In genomic region chr13:109568638-109569468, GRCm38 (mm10) we compare ENCODE assay signal across 23 mouse cellular contexts.
A peak's percentile ranks its signal among the peaks of the same experiment; 100 is the strongest.
DNase-seq lines count a peak whose midpoint lies in the region; ATAC-seq and TF ChIP-seq lines count a peak whose summit lies in the region.
"Had no signal": no experiment of that assay in that cellular context is flagged by ENCODE, and none has a peak within 500 bp of the region (broad histone marks: within the 10 kb centered on the region; RNA-seq: fewer than 3 reads in every experiment).

No protein-coding gene starts in this region.

- peak; percentile 64 for DNase-seq in midbrain, embryonic 11.5 days (ENCODE audit: low spot score, missing footprints)
- DNase-seq in midbrain, postnatal 0 days (ENCODE audit: low spot score): no peak
- DNase-seq in hindbrain, postnatal 0 days (ENCODE audit: low spot score): no peak
- no peak for DNase-seq in adrenal gland, postnatal 36 days
- no peak for DNase-seq in Muller cell, postnatal 12 days (ENCODE audit: inconsistent ontology term)
- DNase-seq: adrenal gland, adult 2 months; cerebellum, postnatal 14 days; embryo, embryonic 11 days; gastrocnemius, adult 2 months; heart, adult 11 months; kidney, adult 9 months; kidney, postnatal 25 days; layer of hippocampus, adult 9-11 months; liver, embryonic 13.5 days; lung, embryonic 14.5 days; lung, postnatal 36 days; thymus, postnatal 36 days had no signal

- H3K4me3 ChIP-seq in midbrain, embryonic 11.5 days (ENCODE audit: low read depth, low read length): no peak overlapping the region
- no peak overlapping the region for H3K4me3 ChIP-seq in midbrain, postnatal 0 days (ENCODE audit: low read depth, low read length)
- peak overlapping the region; percentile 38 for H3K4me3 ChIP-seq in cortical plate, adult 2 months (ENCODE audit: insufficient read depth, low read length)
- H3K4me3 ChIP-seq in forebrain, embryonic 16.5 days (replicated peaks; ENCODE audit: low read length): no peak overlapping the region
- H3K4me3 ChIP-seq in hindbrain, postnatal 0 days (ENCODE audit: low read length): no peak overlapping the region
- H3K4me3 ChIP-seq: embryonic facial prominence, embryonic 15.5 days; gastrocnemius, adult 2 months; heart, embryonic 13.5 days; limb, embryonic 12.5 days; liver, embryonic 13.5 days; myocyte had no signal

- ATAC-seq in midbrain, embryonic 11.5 days (ENCODE audit: low FRiP score): no peak
- no peak for ATAC-seq in midbrain, postnatal 0 days (ENCODE audit: low FRiP score)
- ATAC-seq in forebrain, embryonic 16.5 days: peak; percentile 72
- no peak; the same call in 1 of the 2 replicates for ATAC-seq in hindbrain, postnatal 0 days

- no peak for TF ChIP-seq CTCF in midbrain, postnatal 0 days (IDR thresholded peaks at IDR 0.05)
- TF ChIP-seq CTCF in cortical plate, adult 2 months (IDR thresholded peaks at IDR 0.05; ENCODE audit: extremely low read depth, insufficient read depth, low read length): no peak
- TF ChIP-seq CTCF in hindbrain, postnatal 0 days (IDR thresholded peaks at IDR 0.05; ENCODE audit: low read depth): no peak

- H3K27ac ChIP-seq in midbrain, embryonic 11.5 days (ENCODE audit: low read depth, low read length): no peak overlapping the region
- H3K27ac ChIP-seq in midbrain, postnatal 0 days (ENCODE audit: low read depth, low read length): no peak overlapping the region
- no peak overlapping the region for H3K27ac ChIP-seq in cortical plate, adult 2 months (ENCODE audit: insufficient read depth, low read length)
- peak overlapping the region; percentile 87 for H3K27ac ChIP-seq in forebrain, embryonic 16.5 days (ENCODE audit: low read length)
- H3K27ac ChIP-seq in hindbrain, postnatal 0 days: no peak overlapping the region
- H3K27ac ChIP-seq: embryonic facial prominence, embryonic 15.5 days; gastrocnemius, adult 2 months; heart, embryonic 13.5 days; limb, embryonic 12.5 days; liver, embryonic 13.5 days had no signal

- WGBS in midbrain, embryonic 11.5 days: 92% methylated on average over 20 of the region's 20 CpGs
- WGBS in midbrain, postnatal 0 days: 78% methylated on average over 20 of the region's 20 CpGs
- 64% methylated on average over 20 of the region's 20 CpGs for whole genome bisulfite sequencing in forebrain, embryonic 16.5 days
- 75% methylated on average over 20 of the region's 20 CpGs for WGBS in hindbrain, postnatal 0 days

- no peak overlapping the region for H3K9ac ChIP-seq in midbrain, embryonic 11.5 days (ENCODE audit: low read length)
- H3K9ac ChIP-seq in midbrain, postnatal 0 days (replicated peaks; ENCODE audit: low read length, poor library complexity, severe bottlenecking): no peak overlapping the region
- H3K9ac ChIP-seq in forebrain, embryonic 16.5 days (replicated peaks; ENCODE audit: low read depth, low read length): no peak overlapping the region
- no peak overlapping the region for H3K9ac ChIP-seq in hindbrain, postnatal 0 days (replicated peaks; ENCODE audit: low read length)
- H3K9ac ChIP-seq: embryonic facial prominence, embryonic 15.5 days; heart, embryonic 13.5 days; limb, embryonic 12.5 days; liver, embryonic 13.5 days; lung, embryonic 14.5 days had no signal

- no peak overlapping the region for H3K4me2 ChIP-seq in midbrain, embryonic 11.5 days
- no peak overlapping the region for H3K4me2 ChIP-seq in midbrain, postnatal 0 days (ENCODE audit: low read depth, low read length, poor library complexity, severe bottlenecking)
- peak overlapping the region; percentile 32 for H3K4me2 ChIP-seq in forebrain, embryonic 16.5 days (ENCODE audit: low read length)
- peak overlapping the region; percentile 21 for H3K4me2 ChIP-seq in hindbrain, postnatal 0 days (ENCODE audit: low read depth, low read length)
- H3K4me2 ChIP-seq: embryonic facial prominence, embryonic 15.5 days; heart, embryonic 13.5 days; limb, embryonic 12.5 days; liver, embryonic 13.5 days; lung, embryonic 14.5 days had no signal

- no peaks in the 10 kb centered on the region for H3K9me3 ChIP-seq in midbrain, embryonic 11.5 days (ENCODE audit: control insufficient read depth, low read length)
- H3K9me3 ChIP-seq in midbrain, postnatal 0 days (ENCODE audit: low read length): no peaks in the 10 kb centered on the region
- H3K9me3 ChIP-seq in forebrain, embryonic 16.5 days (ENCODE audit: control insufficient read depth, low read length): no peaks in the 10 kb centered on the region
- H3K9me3 ChIP-seq in hindbrain, postnatal 0 days (ENCODE audit: low read length): no peaks in the 10 kb centered on the region
- H3K9me3 ChIP-seq: embryonic facial prominence, embryonic 15.5 days; heart, embryonic 13.5 days; limb, embryonic 12.5 days; liver, embryonic 13.5 days had no signal

- TF ChIP-seq POLR2A in cortical plate, adult 2 months (IDR thresholded peaks at IDR 0.05; ENCODE audit: extremely low read depth, insufficient read depth, low read length): no peak

- H3K27me3 ChIP-seq in midbrain, embryonic 11.5 days (ENCODE audit: control insufficient read depth, insufficient read depth, low read length): no peaks in the 10 kb centered on the region
- no peaks in the 10 kb centered on the region for H3K27me3 ChIP-seq in midbrain, postnatal 0 days (ENCODE audit: insufficient read depth, low read length)
- H3K27me3 ChIP-seq in forebrain, embryonic 16.5 days (replicated peaks; ENCODE audit: control insufficient read depth, insufficient read depth, low read length): no peaks in the 10 kb centered on the region
- no peaks in the 10 kb centered on the region for H3K27me3 ChIP-seq in hindbrain, postnatal 0 days (ENCODE audit: insufficient read depth, low read length)
- H3K27me3 ChIP-seq: embryonic facial prominence, embryonic 15.5 days; heart, embryonic 13.5 days; limb, embryonic 12.5 days; liver, embryonic 13.5 days had no signal

- no peaks in the 10 kb centered on the region for H3K4me1 ChIP-seq in midbrain, embryonic 11.5 days (ENCODE audit: control insufficient read depth, insufficient read depth, low read length)
- no peaks in the 10 kb centered on the region for H3K4me1 ChIP-seq in midbrain, postnatal 0 days (ENCODE audit: insufficient read depth, low read length)
- H3K4me1 ChIP-seq in cortical plate, adult 2 months (ENCODE audit: control insufficient read depth, insufficient read depth, low read length): no peaks in the 10 kb centered on the region
- peaks cover 8% of the 10 kb centered on the region for H3K4me1 ChIP-seq in forebrain, embryonic 16.5 days (replicated peaks; ENCODE audit: control insufficient read depth, insufficient read depth, low read length)
- no peaks in the 10 kb centered on the region for H3K4me1 ChIP-seq in hindbrain, postnatal 0 days (ENCODE audit: insufficient read depth, low read length)
- H3K4me1 ChIP-seq: embryonic facial prominence, embryonic 15.5 days; heart, embryonic 13.5 days; limb, embryonic 12.5 days; liver, embryonic 13.5 days had no signal

- H3K36me3 ChIP-seq in midbrain, embryonic 11.5 days (ENCODE audit: control insufficient read depth, insufficient read depth, low read length): no peaks in the 10 kb centered on the region
- no peaks in the 10 kb centered on the region for H3K36me3 ChIP-seq in midbrain, postnatal 0 days (ENCODE audit: insufficient read depth, low read length)
- H3K36me3 ChIP-seq in forebrain, embryonic 16.5 days (ENCODE audit: control insufficient read depth, insufficient read depth): no peaks in the 10 kb centered on the region
- H3K36me3 ChIP-seq in hindbrain, postnatal 0 days (ENCODE audit: insufficient read depth, low read length): no peaks in the 10 kb centered on the region
- H3K36me3 ChIP-seq: embryonic facial prominence, embryonic 15.5 days; heart, embryonic 13.5 days; limb, embryonic 12.5 days; liver, embryonic 13.5 days had no signal

Comparison
In these comparisons a context has a peak if more than half of its experiments do, and no peak if none do; other contexts are left out.
1. H3K4me2 ChIP-seq: peak in forebrain, embryonic 16.5 days (single experiment) and hindbrain, postnatal 0 days (single experiment); none in midbrain, embryonic 11.5 days (single experiment) and midbrain, postnatal 0 days (single experiment).